Mouse (Mus musculus) regulatory T cell (primary cell): ENCODE measurements around the gene Dnajb7.
"Not testable (repeated sequence)": the region's sequence is repeated elsewhere in the genome, so short reads cannot be mapped to it uniquely, and the experiment has no call there.

Experiments used
- in situ Hi-C: fragments of 300-600 bp; cut with MboI, MseI; formaldehyde crosslinking; loops from one replicate; pipeline ENCODE4 v1.15.1; 2025; ENCODE audit warnings: high pct_unique_total_duplicates

Dnajb7 gene

GRCm38 (mm10) chr15:81408199-81408598 is at the start of gene Dnajb7:
TSS of gene Dnajb7 (minus strand) at chr15:81408299.
- in situ Hi-C loops: no loop called here

DNA sequence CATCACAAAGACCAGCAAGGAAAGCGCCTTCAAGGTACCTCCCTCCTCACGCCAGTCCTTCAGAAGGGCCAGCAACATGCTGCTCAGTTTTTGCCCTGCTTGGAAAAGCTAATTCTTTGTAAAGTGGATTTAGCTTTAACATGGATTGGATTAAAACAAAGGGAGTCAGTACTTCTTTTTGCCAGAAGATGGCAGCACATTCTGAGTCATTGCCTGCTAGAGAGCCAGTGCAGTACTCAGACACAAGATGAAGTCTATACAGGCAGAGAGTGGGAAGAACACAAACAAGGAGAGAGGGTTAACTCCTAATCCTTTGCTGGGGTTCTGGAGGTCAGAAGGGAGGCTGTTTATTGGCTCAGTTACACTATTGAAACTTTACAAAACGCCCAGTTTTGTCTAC is 40.4 kb upstream of the Dnajb7 start:
- in situ Hi-C loops: no loop called here

- in situ Hi-C loops: no loop called here
These were observed 31.1 kb upstream of the Dnajb7 start for GRCm38 (mm10) chr15:81439236-81439635.

DNA sequence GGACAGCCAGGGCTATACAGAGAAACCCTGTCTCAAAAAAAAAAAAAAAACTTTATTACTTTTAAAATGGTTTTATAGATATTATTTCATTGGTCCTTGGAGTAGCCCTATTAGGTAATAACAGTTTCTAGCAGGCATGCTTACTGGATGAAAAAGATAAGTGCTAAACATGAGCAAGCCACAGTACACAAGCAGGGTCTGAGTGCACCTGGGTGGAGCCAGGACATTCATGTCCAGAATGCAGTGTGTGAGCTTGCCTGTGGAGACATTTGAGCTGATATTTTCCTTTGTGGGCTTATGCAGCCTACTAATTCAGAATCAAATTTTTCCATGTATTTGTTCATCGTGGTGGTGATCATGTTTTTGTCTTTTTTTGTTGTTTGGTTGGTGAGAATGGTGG is 30.2 kb upstream of the Dnajb7 start:
- in situ Hi-C loops: no loop called here

GRCm38 (mm10) chr15:81431195-81431594 is 23.1 kb upstream of the Dnajb7 start:
- in situ Hi-C loops: no loop called here

GRCm38 (mm10) chr15:81427947-81428346 is 19.8 kb upstream of the Dnajb7 start:
- in situ Hi-C loops: no loop called here

DNA sequence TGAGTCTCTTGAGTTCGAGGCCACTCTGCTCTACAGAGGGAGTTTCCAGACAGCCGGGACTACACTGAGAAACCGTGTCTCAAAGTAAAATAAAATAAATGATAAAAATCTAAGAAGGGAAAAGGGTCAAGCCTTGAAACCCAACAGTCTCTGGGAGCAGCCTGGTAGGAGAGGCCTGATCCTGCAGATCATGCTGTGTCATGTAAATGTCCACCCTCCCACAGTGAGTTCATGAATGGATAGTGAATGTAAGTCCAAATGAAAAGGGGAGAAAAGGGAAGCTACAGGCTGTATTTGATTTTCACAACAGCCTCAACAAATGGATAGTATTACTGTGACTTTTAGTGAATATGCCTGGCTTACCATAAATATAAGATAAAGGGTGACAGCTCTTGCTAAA is 17.2 kb upstream of the Dnajb7 start:
- in situ Hi-C loops: no loop called here

DNA sequence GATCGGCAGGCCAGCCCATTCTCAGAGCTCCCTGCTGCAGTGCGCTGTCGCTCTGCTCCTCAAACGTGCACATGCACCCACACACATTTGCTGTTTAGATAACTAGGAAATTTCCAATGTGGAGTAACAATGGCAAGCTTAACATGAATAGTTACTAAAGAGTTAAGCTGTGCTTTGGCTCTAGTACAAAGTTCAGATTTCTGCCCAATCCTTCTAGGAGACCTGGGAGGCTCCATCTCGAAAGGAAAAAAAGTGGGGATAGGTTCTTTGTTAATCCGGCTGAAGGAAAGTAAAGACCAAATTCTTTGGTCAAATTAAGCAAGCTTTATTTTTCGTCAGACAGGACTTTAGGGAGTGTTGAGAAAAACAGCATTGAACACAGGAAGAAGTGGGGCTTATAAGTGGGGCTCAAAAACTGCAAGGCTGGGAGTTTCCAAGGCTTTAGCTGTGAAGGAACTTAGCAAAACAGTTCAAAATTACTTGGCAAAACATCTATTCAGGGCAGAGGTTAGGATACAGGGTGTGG is 14.1 kb upstream of the Dnajb7 start:
- in situ Hi-C loops: no loop called here

GRCm38 (mm10) chr15:81421454-81421853 is 13.4 kb upstream of the Dnajb7 start:
- in situ Hi-C loops: no loop called here

DNA sequence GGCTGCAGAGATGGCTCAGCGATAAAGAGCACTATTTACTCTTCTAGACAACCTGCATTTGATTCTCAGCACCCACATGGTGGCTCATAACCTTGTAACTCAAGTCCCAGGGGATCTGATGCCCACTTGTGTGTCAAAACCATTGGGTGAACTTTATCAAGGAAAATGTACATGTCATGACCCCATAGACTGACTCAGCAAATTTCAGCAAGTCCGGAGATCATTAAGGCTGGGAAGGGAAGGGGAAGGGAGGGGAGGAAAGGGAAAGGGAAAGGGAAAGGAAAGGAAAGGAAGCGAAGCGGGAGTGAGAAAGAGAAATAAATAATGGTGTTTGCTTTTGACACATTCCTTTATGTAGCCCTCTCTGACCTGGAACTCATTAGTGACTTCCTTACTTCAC is 10.0 kb upstream of the Dnajb7 start:
- in situ Hi-C loops: no loop called here

DNA sequence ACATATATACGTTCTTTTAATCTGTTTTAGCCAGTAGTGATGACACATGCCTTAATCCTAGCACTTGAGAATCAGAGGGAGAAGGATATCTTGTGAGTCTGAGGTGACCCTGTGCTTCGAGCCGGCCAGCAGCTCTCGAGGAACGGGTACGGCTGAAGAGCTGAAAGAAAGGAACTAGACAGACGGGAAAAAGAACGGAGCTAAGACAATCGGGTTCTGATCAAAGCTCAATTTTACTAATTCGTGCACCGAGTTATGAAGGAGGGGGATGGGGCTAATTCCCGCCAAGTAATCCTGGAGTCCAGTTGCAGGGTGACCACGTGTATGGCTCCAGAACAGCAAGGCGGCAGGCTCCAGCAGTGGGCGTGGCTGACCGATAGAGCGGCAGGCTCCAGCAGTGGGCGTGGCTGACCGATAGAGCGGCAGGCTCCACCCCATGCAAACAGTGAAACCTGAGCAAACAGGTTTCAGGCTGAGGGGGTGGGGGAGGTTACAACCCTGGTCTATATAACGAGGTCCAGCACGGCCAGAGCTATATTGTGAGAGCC is 8.7 kb upstream of the Dnajb7 start:
- in situ Hi-C loops: not testable (repeated sequence)

GRCm38 (mm10) chr15:81405008-81405407 is 3.1 kb downstream of the Dnajb7 start:
- in situ Hi-C loops: no loop called here

DNA sequence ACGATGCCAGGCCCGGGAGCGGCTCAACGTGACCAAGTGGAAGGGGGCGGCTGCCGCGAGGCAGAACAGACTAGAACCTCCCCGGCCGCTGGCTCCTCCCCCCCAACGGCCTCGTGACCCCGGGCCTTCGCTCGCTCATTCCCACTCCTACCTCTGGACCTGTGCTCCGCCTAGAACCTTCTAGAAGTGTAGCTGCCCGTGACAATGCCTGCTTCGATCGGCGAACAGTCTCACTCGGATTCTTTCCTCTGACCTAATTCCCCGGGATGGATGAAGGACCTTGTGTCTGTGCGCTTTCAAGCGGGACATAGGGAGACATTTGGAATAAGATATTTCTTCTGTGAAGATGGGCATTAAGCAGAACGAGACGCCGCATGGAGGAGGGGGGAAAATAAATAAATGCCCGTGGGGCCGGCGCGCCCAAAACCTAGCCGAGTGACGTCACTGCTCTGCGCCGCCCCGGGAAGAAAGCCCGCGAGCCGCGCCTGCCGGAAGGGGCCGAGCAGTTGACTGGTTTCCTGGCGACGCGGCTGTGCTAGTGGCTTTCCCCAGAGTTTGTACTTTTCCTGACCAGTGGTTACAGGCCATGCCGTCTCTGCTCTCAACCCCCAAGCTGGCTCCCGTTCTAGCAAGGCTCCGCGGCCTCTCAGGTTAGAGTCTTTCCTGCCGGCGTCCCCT is 8.3 kb downstream of the Dnajb7 start, which contains the start of the genes St13 and Xpnpep3:
Gene St13, minus strand, starts transcription at position 440 of the 678 bp plus-strand sequence.
Gene Xpnpep3, plus strand, starts transcription at position 501 of the 678 bp plus-strand sequence.
- in situ Hi-C loops: no loop called here

GRCm38 (mm10) chr15:81399297-81399637 is 8.8 kb downstream of the Dnajb7 start:
- in situ Hi-C loops: no loop called here

GRCm38 (mm10) chr15:81398189-81398588 is 9.9 kb downstream of the Dnajb7 start:
- in situ Hi-C loops: no loop called here

- in situ Hi-C loops: no loop called here
These were observed 13.7 kb downstream of the Dnajb7 start for GRCm38 (mm10) chr15:81394211-81394915.

GRCm38 (mm10) chr15:81392997-81393396 is 15.1 kb downstream of the Dnajb7 start:
- in situ Hi-C loops: no loop called here

DNA sequence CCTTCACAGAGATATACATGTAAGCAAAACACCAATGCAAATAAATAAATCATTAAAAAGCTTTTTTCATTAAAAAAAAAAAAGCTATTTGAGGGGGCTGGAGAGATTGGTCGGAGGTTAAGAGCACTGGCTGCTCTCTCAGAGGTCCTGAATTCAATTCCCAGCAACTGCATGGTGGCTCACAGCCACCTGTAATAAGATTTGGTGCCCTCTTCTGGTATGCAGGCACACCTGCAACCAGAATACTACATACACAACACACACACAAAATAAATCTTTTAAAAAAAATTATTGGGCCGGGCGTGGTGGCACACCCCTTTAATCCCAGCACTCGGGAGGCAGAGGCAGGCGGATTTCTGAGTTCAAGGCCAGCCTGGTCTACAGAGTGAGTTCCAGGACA is 21.8 kb downstream of the Dnajb7 start:
- in situ Hi-C loops: loop anchor here (5.0 kb wide), 1 partner anchor 34 kb away; no protein-coding TSS in a partner anchor

DNA sequence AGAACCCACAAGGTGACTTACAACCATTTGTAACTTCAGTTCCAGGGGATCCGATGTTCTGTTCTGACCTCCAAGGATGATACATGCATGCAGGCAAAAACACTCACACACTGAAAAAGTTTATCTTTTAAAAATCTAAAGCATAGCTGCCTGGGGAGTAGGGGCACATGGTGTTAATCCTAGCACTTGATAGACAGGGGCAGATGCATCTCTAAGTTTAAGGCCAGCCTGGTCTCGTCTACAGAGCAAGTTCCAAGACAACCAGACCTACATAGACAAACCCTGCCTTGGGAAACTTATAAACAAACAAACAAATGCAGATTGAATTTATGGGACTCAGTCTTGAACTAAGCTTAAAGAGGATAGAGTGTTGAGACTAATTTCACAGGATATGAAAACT is 29.3 kb downstream of the Dnajb7 start:
- in situ Hi-C loops: no loop called here

DNA sequence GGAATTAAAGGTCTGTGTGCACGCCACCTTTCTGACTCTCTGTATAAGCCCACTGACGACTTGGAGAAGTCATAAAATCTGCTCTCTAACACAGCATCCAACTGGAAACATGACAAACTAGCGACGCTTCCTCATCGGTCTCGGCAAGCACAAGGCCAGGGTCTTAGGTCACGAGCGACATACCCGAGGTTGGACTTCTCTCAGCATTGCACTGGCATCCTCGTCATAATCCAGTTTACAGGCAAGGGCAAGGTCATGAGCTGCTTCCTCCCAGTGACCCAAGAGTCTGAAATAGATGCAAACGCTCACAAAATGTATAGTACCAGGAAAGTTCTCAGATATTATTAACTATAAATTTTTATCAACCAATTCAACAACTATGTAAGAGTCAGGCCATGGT is 33.5 kb downstream of the Dnajb7 start:
- in situ Hi-C loops: no loop called here

GRCm38 (mm10) chr15:81370356-81370755 is 37.7 kb downstream of the Dnajb7 start:
- in situ Hi-C loops: no loop called here

DNA sequence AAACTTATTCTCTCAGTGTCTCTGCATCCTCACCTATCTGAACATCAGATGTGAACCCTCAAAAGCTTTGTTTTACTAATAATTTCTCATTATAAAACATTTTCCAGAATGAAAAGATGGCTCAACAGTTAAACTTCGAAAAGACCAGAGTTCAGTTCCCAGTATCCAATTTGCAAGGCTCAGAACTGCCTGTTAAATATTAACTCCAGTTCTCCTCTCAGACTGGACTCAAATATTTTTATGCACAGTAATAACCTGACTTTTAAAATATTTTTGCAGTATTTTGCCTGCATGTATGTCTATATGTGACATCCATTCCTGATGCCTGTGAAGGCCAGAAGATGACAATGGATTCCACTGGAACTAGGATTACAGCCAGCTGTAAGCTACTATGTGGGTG is 39.5 kb downstream of the Dnajb7 start:
- in situ Hi-C loops: no loop called here

- in situ Hi-C loops: no loop called here
These were observed 41.9 kb downstream of the Dnajb7 start for GRCm38 (mm10) chr15:81366241-81366640.
